Mouse (Mus musculus) midbrain, embryonic 10.5 days (tissue): ENCODE data around the gene Bicral. TPM values are rescaled to one million over a fixed set of nuclear protein-coding genes. Genes with fewer than 3 reads are reported as not detected.

ENCODE experiments used
- DNase-seq: peaks from one replicate; pipeline ENCODE4 v3.0.0-alpha.2; 2017; ENCODE audit warnings: low spot score
- H3K27ac ChIP-seq: fragments of 300-500 bp; sonication (generic); replicated peaks from 2 replicates; pipeline ENCODE4 v1.5.1; 2016; ENCODE audit warnings: mild to moderate bottlenecking
- H3K27me3 ChIP-seq: fragments of 300-500 bp; sonication (generic); 2 replicates; pipeline ENCODE4 v1.6.1; 2016; ENCODE audit warnings: low read depth, mild to moderate bottlenecking; ENCODE audit not compliant: poor library complexity, severe bottlenecking
- H3K36me3 ChIP-seq: fragments of 300-500 bp; sonication (generic); 2 replicates; pipeline ENCODE4 v1.6.1; 2016; ENCODE audit warnings: mild to moderate bottlenecking, moderate library complexity
- H3K4me1 ChIP-seq: fragments of 300-500 bp; sonication (generic); 2 replicates; pipeline ENCODE4 v1.6.1; 2016
- H3K4me3 ChIP-seq: fragments of 300-500 bp; sonication (generic); 2 replicates; pipeline ENCODE4 v1.5.1; 2016; ENCODE audit warnings: mild to moderate bottlenecking, moderate library complexity
- H3K9me3 ChIP-seq: fragments of 300-500 bp; sonication (generic); replicated peaks from 2 replicates; pipeline ENCODE4 v1.6.1; 2016; ENCODE audit warnings: mild to moderate bottlenecking
- WGBS: fragments of 180-500 bp; shearing (Covaris S2); methylation state at CpG from one replicate; pipeline ENCODE4 v1.1.7; 2016; 5-methylcytosine and 5-hydroxymethylcytosine counted together
- polyA plus RNA-seq: library from polyadenylated mRNA; unstranded; fragments of >200 nt; fragmentation: Nextera tagmentation; extraction: Ambion mirVana; gene quantifications from 2 replicates; pipeline ENCODE4 v1.2.1, GENCODE M21; 2016

Bicral gene
- polyA plus RNA-seq, 1 experiment from 2014 or later = 3.1 TPM

DNA sequence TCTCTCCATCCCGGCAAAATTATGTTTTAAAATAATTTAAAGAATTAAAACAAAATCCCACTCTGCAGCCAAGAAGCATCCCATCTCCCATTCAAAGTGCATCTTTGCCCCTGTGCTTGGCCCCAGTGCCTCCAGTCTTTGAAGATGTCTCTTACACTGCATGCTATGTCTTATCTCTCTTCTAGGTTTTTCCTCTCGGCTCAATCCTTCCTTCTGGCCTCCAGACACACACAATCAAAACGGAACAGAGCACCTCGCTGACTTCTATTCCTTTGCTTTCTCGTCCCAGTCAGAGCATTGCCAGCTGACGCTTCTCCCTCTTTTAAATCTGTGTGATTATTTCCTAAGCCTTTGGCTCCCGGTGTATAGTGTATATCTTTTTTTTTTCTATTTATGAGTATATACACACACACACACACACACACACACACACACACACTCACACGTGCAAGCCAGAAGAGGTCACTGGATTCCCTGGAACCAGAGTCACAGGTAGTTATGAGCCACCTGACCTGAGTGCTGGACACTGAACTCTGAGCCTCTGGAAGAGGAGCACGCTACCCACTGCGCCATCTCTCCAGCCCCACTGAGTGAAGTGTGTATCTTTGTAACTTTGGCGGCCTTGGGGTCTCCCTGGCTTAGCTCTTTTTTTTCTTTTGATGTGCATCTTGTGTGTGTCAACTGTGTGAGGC lies 27.1 kb upstream of the Bicral start:
- no peak for DNase-seq
- no peak overlapping the region for H3K4me3 ChIP-seq
- 88% methylated on average over 11 of the region's 11 CpGs for WGBS
- 0 out of 2 replicates have a peak overlapping the region, but pooled peaks have one; percentile 25 for H3K27ac ChIP-seq
- H3K36me3 ChIP-seq = no peaks in the 10 kb centered on the region
- H3K27me3 ChIP-seq = no peaks in the 10 kb centered on the region
- no peaks in the 10 kb centered on the region for H3K9me3 ChIP-seq
- peaks cover 20% of the 10 kb centered on the region for H3K4me1 ChIP-seq

DNA sequence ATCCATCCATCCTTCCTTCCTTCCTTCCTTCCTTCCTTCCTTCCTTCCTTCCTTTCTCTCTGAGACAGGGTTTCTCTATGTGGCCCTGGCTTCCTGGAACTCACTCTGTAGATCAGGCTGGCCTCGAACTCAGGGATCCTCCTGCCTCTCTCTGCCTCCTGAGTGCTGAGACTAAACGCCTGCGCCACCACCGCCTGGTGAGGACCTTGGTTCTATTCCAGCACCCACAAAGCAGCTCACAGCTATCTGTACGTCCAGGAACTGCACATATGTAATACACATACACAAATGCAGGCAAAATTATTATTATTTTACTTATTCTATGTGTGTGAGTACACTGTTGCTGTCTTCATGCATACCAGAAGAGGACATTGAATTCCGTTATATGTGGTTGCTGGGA lies 26.5 kb upstream of the Bicral start:
- no peak overlapping the region for H3K4me3 ChIP-seq
- no peak for DNase-seq
- peaks cover 20% of the 10 kb centered on the region for H3K4me1 ChIP-seq
- no peaks in the 10 kb centered on the region for H3K27me3 ChIP-seq
- H3K9me3 ChIP-seq = no peaks in the 10 kb centered on the region
- no peaks in the 10 kb centered on the region for H3K36me3 ChIP-seq
- 90% methylated on average over 6 of the region's 6 CpGs for WGBS
- no peak overlapping the region for H3K27ac ChIP-seq

DNA sequence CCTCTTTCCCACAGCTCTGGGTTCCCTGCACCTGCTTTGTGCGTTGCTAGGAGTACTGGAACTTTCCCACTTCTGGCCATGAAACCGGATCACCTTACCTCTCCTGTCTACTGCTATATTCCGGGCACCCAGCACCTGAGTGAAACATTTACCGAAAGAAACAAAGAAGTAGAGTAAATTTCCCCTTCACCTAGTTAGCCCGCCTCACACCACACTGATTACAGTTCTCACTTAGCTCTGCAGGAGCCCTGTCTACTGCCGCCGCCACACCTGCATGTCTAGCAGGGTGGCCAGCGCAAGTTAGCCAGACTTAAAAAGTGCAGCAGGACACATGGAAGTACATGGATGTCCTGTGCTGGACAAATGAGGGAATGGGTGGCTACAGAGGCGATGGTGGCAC lies 24.8 kb upstream of the Bicral start:
- no peaks in the 10 kb centered on the region for H3K27me3 ChIP-seq
- WGBS = 93% methylated on average over 9 of the region's 9 CpGs
- no peaks in the 10 kb centered on the region for H3K36me3 ChIP-seq
- peaks cover 7% of the 10 kb centered on the region; the same call in 1 of the 2 replicates for H3K4me1 ChIP-seq
- no peak for DNase-seq
- H3K9me3 ChIP-seq = no peaks in the 10 kb centered on the region
- H3K27ac ChIP-seq = no peak overlapping the region
- H3K4me3 ChIP-seq = no peak overlapping the region

DNA sequence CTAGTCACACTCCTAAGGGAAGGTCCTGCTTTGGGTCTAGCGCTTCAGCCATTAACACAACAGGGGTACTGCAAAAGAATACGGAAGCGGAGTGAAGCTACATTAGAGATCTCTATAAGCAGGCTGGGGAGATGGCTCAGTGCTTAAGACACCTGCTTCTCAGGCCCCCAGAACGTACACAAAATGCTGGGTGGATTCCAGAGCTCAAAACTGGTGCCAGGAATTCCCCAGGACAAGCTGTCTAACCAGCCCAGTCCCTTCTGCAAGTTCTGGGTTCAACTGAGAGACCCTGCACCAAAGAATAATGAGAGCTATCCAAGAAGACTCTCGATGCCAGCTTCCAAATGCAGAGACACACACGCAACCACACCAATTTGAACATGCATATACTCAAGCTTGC lies 23.4 kb upstream of the Bicral start:
- Histone ChIP-seq H3K9me3 (no peaks in the 10 kb centered on the region), H3K4me1 (peaks cover 7% of the 10 kb centered on the region; the same call in 1 of the 2 replicates), H3K4me3 (no peak overlapping the region), H3K27ac (no peak overlapping the region), H3K27me3 (no peaks in the 10 kb centered on the region), H3K36me3 (no peaks in the 10 kb centered on the region)
- no peak for DNase-seq
- 88% methylated on average over 6 of the region's 6 CpGs for WGBS

DNA sequence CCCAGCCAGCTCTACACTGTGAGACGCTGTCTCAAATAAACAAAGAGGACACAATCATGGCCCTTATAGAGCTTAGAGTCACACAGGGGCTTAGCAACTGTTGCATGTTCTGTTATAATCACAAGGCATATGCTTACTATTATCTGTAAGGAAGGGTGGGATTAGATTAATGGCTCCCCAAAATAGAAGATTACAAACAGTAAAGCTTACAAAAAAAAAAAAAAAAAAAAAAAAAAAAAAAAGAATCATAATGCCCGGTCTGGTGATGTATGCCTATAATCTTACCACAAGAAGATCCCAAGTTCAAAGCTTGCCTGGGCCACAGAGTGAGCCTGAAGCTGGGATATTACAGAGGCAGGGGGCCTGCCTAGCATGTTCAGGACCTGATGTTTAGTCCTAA lies 22.0 kb upstream of the Bicral start:
- H3K4me1 ChIP-seq = no peaks in the 10 kb centered on the region
- no peak for DNase-seq
- no peaks in the 10 kb centered on the region for H3K9me3 ChIP-seq
- no peaks in the 10 kb centered on the region for H3K27me3 ChIP-seq
- 95% methylated on average over 2 of the region's 2 CpGs for WGBS
- no peak overlapping the region for H3K4me3 ChIP-seq
- no peaks in the 10 kb centered on the region for H3K36me3 ChIP-seq
- H3K27ac ChIP-seq = no peak overlapping the region

DNA sequence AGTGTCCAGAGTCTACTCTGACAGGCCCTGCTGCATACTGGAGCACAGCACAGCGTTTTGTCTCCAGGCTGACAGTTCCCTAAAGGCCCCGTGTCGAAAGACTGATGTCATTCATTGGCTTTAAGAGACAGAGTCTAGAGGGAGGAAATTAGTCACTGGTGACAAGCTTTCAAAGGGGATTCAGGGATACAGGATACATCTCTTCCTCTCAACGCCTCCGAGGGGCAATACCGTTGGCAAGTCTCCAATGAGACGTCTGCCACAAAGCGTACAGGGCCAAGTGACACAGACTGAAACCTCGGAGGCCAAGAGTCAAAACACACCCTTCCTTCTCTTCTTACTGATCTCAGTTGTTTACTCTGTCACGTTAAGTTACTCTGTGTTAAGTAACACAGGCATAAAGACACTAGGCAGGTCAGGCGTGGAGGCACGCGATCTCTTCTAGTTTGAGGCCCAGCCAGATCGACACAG lies 21.6 kb upstream of the Bicral start:
- Histone ChIP-seq H3K4me3 (no peak overlapping the region), H3K27ac (no peak overlapping the region)
- WGBS = 84% methylated on average over 14 of the region's 14 CpGs

DNA sequence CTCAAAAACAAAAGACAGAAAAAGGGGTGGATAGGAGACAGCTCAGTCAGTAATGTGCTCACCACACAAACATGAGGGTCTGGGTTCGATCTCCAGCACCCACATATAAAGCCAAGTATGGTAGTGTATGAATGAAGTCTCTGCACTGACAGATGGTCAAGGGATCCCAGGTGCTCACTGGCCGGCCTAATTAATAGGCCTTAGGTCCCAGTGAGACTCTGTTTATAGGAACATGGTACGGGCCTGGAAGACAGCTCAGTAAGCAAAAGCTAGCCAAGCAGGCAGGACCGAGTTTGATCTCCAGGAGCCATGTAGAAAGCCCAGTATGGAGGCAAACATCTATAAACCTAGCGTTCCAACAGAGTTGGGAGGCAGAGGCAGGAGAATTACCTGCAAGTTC lies 18.8 kb upstream of the Bicral start:
- H3K9me3 ChIP-seq = no peaks in the 10 kb centered on the region
- peaks cover 20% of the 10 kb centered on the region for H3K4me1 ChIP-seq
- H3K4me3 ChIP-seq = no peak overlapping the region
- WGBS = 89% methylated on average over 5 of the region's 5 CpGs
- no peak for DNase-seq
- H3K27me3 ChIP-seq = no peaks in the 10 kb centered on the region
- H3K36me3 ChIP-seq = no peaks in the 10 kb centered on the region
- no peak overlapping the region for H3K27ac ChIP-seq

More for the DNA sequence above, 21.6 kb upstream of the Bicral start:
- Histone ChIP-seq H3K9me3 (no peaks in the 10 kb centered on the region), H3K27me3 (no peaks in the 10 kb centered on the region), H3K4me1 (no peaks in the 10 kb centered on the region), H3K36me3 (no peaks in the 10 kb centered on the region)
- DNase-seq = no peak

DNA sequence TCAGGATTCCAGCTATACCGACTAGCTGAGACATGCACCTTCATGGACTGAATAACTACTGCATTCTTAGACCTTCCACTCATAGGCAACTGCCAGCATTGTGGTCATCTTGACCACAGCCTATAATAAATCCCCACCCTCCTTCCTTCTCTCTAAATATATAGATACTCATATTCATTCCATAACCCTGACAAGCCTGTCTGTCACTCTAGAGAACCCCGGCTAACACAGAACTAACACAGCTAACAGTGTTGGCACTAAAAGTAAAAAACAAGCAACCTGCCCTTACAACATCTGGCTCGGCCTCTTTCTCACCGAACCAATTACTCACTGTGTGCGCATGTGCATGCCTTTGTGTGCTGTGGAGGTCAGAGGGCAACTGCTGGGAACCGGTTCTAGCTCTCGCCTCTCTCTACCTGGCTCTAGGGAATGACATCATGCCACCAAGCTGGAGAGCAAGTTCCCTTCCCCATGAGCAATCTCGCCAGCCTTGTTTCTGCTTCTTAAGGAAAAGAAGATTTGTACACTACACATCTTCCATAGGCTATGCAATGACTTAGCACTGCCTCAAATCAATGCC lies 18.2 kb upstream of the Bicral start:
- Histone ChIP-seq H3K36me3 (no peaks in the 10 kb centered on the region), H3K9me3 (no peaks in the 10 kb centered on the region), H3K27me3 (no peaks in the 10 kb centered on the region), H3K27ac (no peak overlapping the region), H3K4me3 (no peak overlapping the region), H3K4me1 (peaks cover 20% of the 10 kb centered on the region)
- no peak for DNase-seq
- WGBS = 83% methylated on average over 8 of the region's 8 CpGs

DNA sequence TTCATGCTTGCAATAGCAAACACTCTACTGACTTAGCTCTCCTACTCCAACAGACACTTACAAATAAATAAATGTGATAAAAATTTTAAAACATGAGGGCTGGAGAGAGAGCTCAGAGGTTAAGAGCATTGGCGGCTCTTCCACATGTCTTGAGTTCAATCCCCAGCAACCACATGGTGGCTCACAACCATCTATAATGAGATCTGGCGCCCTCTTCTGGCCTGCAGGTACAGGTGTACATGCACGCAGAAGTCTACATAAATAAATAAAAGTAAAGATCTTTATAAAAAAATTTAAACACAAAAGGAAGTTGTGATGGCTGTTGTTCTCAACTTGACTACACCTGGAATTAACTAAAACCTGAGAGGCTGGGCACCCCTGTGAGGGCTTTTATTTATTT lies 17.3 kb upstream of the Bicral start:
- H3K36me3 ChIP-seq = no peaks in the 10 kb centered on the region
- no peak overlapping the region for H3K27ac ChIP-seq
- H3K27me3 ChIP-seq = no peaks in the 10 kb centered on the region
- no peak overlapping the region for H3K4me3 ChIP-seq
- 72% methylated on average over 3 of the region's 3 CpGs for WGBS
- peaks cover 20% of the 10 kb centered on the region for H3K4me1 ChIP-seq
- DNase-seq = no peak
- H3K9me3 ChIP-seq = no peaks in the 10 kb centered on the region

DNA sequence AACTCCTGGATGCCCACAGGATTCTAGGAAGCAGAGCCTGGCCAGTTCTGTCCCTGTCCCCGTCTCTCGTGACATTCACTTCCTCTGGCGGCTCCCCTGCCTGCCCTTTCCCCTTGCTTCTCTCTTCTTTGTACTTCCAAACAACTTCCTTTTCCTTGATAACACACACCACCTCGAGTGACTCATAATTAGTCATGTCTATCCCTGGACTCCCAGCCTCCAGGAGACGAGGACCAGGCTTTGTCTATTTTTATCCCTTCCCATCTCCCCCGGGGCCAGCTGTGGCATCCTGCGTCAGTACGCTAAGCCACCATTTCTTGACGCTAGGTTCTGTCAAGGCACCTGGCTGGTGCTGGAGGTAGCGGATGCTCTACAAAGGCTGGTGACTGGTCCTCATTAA lies 15.9 kb upstream of the Bicral start:
- no peak for DNase-seq
- no peak overlapping the region for H3K27ac ChIP-seq
- no peaks in the 10 kb centered on the region for H3K9me3 ChIP-seq
- 68% methylated on average over 10 of the region's 10 CpGs for WGBS
- peaks cover 20% of the 10 kb centered on the region for H3K4me1 ChIP-seq
- H3K4me3 ChIP-seq = no peak overlapping the region
- H3K36me3 ChIP-seq = no peaks in the 10 kb centered on the region
- no peaks in the 10 kb centered on the region for H3K27me3 ChIP-seq

DNA sequence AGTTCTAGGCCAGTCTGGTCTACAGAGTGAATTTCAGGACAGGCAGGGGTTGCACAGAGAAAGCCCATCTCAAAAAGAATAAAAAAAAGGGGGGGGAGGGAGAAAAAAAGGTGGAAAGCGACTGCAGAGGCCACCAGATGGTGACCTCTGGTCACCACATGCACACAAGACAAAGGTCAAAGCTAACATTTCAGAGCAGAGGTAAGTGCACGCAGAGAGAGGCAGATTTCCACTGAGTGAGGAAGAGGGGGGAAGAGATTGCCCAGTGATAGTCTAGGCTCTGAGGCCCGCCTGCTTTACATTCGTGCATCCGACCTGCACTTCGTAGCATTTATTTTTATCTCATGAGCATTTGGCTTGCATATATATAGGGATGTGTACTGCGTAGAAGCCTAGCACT lies 14.5 kb upstream of the Bicral start:
- H3K36me3 ChIP-seq = no peaks in the 10 kb centered on the region
- no peak overlapping the region for H3K27ac ChIP-seq
- no peak overlapping the region for H3K4me3 ChIP-seq
- H3K9me3 ChIP-seq = no peaks in the 10 kb centered on the region
- no peak for DNase-seq
- peaks cover 20% of the 10 kb centered on the region for H3K4me1 ChIP-seq
- 79% methylated on average over 7 of the region's 7 CpGs for WGBS
- no peaks in the 10 kb centered on the region for H3K27me3 ChIP-seq

DNA sequence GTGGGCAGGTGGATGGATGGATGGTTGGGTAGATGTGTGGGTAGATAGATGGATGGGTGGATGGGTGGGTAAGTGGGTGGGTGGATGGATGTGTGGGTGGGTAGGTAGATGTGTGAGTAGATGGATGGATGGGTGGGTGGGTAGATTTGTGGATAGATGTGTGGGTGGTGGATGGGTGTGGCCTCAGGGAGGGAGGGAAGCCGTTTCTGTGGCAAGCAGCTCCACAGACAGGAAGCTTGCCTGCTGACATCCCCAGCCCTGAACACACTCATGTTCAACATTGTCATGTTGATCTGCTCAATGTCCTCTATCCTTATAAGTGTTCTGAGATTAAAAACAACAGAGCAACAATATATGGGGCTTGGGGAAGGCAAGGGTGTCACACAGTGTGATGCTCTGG lies 12.6 kb upstream of the Bicral start:
- Histone ChIP-seq H3K9me3 (no peaks in the 10 kb centered on the region), H3K4me3 (no peak overlapping the region), H3K4me1 (peaks cover 20% of the 10 kb centered on the region), H3K36me3 (no peaks in the 10 kb centered on the region), H3K27ac (no peak overlapping the region), H3K27me3 (no peaks in the 10 kb centered on the region)
- no peak for DNase-seq
- WGBS = 81% methylated on average over 1 of the region's 1 CpGs

DNA sequence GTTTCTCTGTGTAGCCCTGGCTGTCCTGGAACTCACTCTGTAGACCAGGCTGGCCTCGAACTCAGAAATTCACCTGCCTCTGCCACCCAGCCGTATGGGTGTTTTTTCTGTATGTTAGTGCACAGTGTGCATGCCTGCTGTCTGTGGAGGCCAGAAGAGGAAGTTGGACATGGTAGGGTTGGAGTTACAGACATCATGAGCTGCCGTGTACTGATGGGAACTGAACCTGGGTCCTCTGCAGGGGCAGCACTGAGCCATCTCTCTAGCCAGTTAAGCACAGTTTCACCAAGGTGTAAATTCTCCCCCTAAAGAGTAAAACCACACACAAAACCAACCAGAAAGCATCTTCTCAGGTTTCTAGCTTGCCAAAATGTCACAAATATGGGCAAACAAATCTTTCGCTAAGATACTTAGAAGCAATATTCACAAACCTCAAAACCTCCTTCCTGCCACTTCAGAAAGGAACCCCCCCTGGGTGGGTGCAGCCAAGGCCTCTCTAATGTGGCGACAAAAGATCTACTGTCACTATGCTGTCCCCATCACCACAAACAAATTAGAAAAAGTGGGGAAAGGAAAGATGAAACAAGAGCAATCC lies 12.0 kb upstream of the Bicral start:
- Histone ChIP-seq H3K36me3 (no peaks in the 10 kb centered on the region), H3K4me1 (peaks cover 20% of the 10 kb centered on the region), H3K27ac (no peak overlapping the region), H3K9me3 (no peaks in the 10 kb centered on the region), H3K27me3 (no peaks in the 10 kb centered on the region), H3K4me3 (no peak overlapping the region)
- WGBS = 93% methylated on average over 5 of the region's 5 CpGs
- DNase-seq = no peak
